Mouse (Mus musculus): ENCODE data around the gene 1700057G04Rik. TPM values are rescaled to one million over a fixed set of nuclear protein-coding genes. Genes with fewer than 3 reads are reported as not detected.
"Not testable (repeated sequence)": the region's sequence is repeated elsewhere in the genome, so short reads cannot be mapped to it uniquely, and the experiment has no call there.

1700057G04Rik gene
- polyA plus RNA-seq, 1 experiment from 2014 or later = not detected

GRCm38 (mm10) chr9:92325936-92326335 is 16.8 kb downstream of the 1700057G04Rik start:
- not testable (repeated sequence) for ATAC-seq (ENCODE audit: insufficient number of reproducible peaks, insufficient read depth, low FRiP score, low TSS enrichment); H3K4me3 ChIP-seq; H3K4me1 ChIP-seq; H3K27me3 ChIP-seq; H3K36me3 ChIP-seq; H3K4me2 ChIP-seq (replicated peaks); H3K9ac ChIP-seq; H3K27ac ChIP-seq; H3K9me3 ChIP-seq
- 51% methylated on average over 9 of the region's 9 CpGs for WGBS

- no peaks in the 10 kb centered on the region for H3K36me3 ChIP-seq
- no peaks in the 10 kb centered on the region for H3K9me3 ChIP-seq
- ATAC-seq (ENCODE audit: insufficient number of reproducible peaks, insufficient read depth, low FRiP score, low TSS enrichment) = no peak
- H3K4me1 ChIP-seq = no peaks in the 10 kb centered on the region
- no peaks in the 10 kb centered on the region for H3K27me3 ChIP-seq
- H3K4me3 ChIP-seq = no peak overlapping the region
- 87% methylated on average over 4 of the region's 4 CpGs for WGBS
- H3K27ac ChIP-seq = no peak overlapping the region
- H3K9ac ChIP-seq = no peak overlapping the region
- no peak overlapping the region for H3K4me2 ChIP-seq (replicated peaks)
Observed at GRCm38 (mm10) chr9:92326813-92327212, 17.6 kb downstream of the 1700057G04Rik start.

- Histone ChIP-seq H3K36me3 (no peaks in the 10 kb centered on the region), H3K27ac (no peak overlapping the region), H3K4me3 (no peak overlapping the region), H3K9me3 (no peaks in the 10 kb centered on the region), H3K9ac (no peak overlapping the region), H3K4me1 (no peaks in the 10 kb centered on the region), H3K27me3 (no peaks in the 10 kb centered on the region), H3K4me2 (replicated peaks) (no peak overlapping the region)
- WGBS = 89% methylated on average over 4 of the region's 4 CpGs
- no peak for ATAC-seq (ENCODE audit: insufficient number of reproducible peaks, insufficient read depth, low FRiP score, low TSS enrichment)
Observed at GRCm38 (mm10) chr9:92331383-92331782, 22.2 kb downstream of the 1700057G04Rik start.

DNA sequence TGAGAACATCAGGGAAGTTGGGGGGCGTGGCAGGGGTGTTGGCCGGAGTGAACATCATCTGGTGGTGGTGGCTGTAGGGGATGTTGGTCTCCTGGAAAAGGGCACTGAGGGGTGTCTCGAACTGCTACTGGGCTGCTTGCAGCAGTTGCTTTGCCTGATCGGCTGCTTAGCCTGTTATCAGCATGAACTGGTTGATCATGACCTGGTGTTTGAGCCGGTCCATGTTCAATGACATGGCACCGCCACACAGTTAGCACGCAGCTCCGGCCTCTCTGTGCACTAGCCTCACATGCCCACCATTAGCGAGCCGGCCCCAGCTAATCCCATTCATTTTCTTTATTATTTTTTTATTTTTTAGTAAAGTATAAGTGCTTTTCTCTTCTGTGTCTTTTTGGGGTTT is 25.7 kb downstream of the 1700057G04Rik start:
- ATAC-seq (ENCODE audit: insufficient number of reproducible peaks, insufficient read depth, low FRiP score, low TSS enrichment) = no peak

GRCm38 (mm10) chr9:92335277-92335818 is 26.2 kb downstream of the 1700057G04Rik start:
- H3K4me2 ChIP-seq (replicated peaks) = no peak overlapping the region
- WGBS = 87% methylated on average over 6 of the region's 6 CpGs
- no peak for ATAC-seq (ENCODE audit: insufficient number of reproducible peaks, insufficient read depth, low FRiP score, low TSS enrichment)
- H3K9me3 ChIP-seq = no peaks in the 10 kb centered on the region
- H3K36me3 ChIP-seq = no peaks in the 10 kb centered on the region
- H3K4me3 ChIP-seq = no peak overlapping the region
- no peaks in the 10 kb centered on the region for H3K4me1 ChIP-seq
- no peak overlapping the region for H3K27ac ChIP-seq
- no peak overlapping the region for H3K9ac ChIP-seq
- H3K27me3 ChIP-seq = no peaks in the 10 kb centered on the region

More for the DNA sequence above, 25.7 kb downstream of the 1700057G04Rik start:
- Histone ChIP-seq H3K9me3 (no peaks in the 10 kb centered on the region), H3K4me2 (replicated peaks) (no peak overlapping the region), H3K4me3 (no peak overlapping the region), H3K27me3 (no peaks in the 10 kb centered on the region), H3K4me1 (no peaks in the 10 kb centered on the region), H3K27ac (no peak overlapping the region), H3K9ac (no peak overlapping the region), H3K36me3 (no peaks in the 10 kb centered on the region)
- WGBS = 95% methylated on average over 10 of the region's 10 CpGs

DNA sequence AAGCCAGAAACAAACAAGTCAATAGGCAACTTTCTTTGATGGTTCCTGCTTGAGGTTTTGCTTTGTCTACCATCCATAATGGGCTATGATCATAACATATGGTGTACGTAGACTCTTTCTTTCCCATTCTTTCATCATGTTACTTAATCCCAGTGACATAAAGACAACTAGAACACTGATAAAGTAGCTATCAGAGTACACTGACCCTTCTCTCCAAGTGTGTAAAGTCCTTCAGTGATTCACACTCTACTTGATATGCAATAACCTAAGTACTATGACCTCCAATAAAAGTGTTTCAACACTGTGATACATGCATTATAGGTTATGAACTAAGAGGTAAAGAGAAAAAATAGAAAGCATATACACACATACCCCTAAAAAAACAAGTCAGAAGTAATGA is 27.9 kb downstream of the 1700057G04Rik start:
- H3K4me2 ChIP-seq (replicated peaks) = no peak overlapping the region
- no peak for ATAC-seq (ENCODE audit: insufficient number of reproducible peaks, insufficient read depth, low FRiP score, low TSS enrichment)
- no peaks in the 10 kb centered on the region for H3K27me3 ChIP-seq
- H3K36me3 ChIP-seq = no peaks in the 10 kb centered on the region
- H3K9ac ChIP-seq = no peak overlapping the region
- H3K4me3 ChIP-seq = no peak overlapping the region
- WGBS = 84% methylated on average over 1 of the region's 1 CpGs
- no peaks in the 10 kb centered on the region for H3K9me3 ChIP-seq
- H3K4me1 ChIP-seq = no peaks in the 10 kb centered on the region
- no peak overlapping the region for H3K27ac ChIP-seq

DNA sequence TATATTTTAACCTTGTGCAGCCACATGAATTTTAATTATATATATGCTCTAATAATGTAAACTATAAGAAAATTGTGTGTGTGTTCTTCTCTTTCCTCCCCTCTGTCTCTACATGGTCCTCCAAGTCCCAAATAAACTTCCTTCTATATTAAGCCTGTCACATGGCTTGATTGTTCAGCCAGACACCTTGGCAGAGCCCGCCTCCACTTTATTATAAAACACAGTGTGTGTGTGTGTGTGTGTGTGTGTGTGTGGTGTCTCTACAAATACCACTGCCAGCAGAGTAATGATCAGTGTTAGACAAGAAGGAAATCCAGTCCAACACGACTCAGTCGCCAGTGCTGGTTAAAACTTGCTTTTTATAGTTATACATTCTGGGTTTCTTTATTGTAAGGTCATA is 28.5 kb downstream of the 1700057G04Rik start:
- H3K9me3 ChIP-seq = no peaks in the 10 kb centered on the region
- no peak overlapping the region for H3K4me2 ChIP-seq (replicated peaks)
- no peak overlapping the region for H3K4me3 ChIP-seq
- no peaks in the 10 kb centered on the region for H3K27me3 ChIP-seq
- WGBS = 80% methylated on average over 3 of the region's 3 CpGs
- no peak for ATAC-seq (ENCODE audit: insufficient number of reproducible peaks, insufficient read depth, low FRiP score, low TSS enrichment)
- H3K27ac ChIP-seq = no peak overlapping the region
- no peaks in the 10 kb centered on the region for H3K4me1 ChIP-seq
- H3K9ac ChIP-seq = no peak overlapping the region
- no peaks in the 10 kb centered on the region for H3K36me3 ChIP-seq

DNA sequence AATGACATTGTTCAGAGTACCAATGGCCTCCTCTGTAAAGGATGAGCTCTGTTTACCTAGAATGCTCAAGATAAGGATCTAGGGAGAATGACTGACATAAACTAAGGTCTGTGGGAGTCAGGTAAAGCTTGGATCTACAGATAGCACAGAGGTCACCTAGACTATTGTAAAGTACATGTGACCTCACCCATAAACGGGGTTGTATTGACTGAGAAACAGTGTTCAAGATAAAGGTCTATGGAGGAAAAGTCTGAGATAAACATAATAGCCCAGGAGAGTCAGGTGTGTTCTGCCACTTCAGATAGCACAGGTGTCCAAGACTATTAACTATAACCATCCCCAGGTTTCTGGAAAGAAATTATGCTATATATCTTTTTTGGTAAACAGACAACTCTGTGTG is 29.8 kb downstream of the 1700057G04Rik start:
- Histone ChIP-seq H3K36me3 (no peaks in the 10 kb centered on the region), H3K4me2 (replicated peaks) (no peak overlapping the region), H3K27ac (no peak overlapping the region), H3K9ac (no peak overlapping the region), H3K4me3 (no peak overlapping the region), H3K9me3 (no peaks in the 10 kb centered on the region), H3K4me1 (no peaks in the 10 kb centered on the region), H3K27me3 (no peaks in the 10 kb centered on the region)
- no peak for ATAC-seq (ENCODE audit: insufficient number of reproducible peaks, insufficient read depth, low FRiP score, low TSS enrichment)
- WGBS = 59% methylated on average over 1 of the region's 1 CpGs

DNA sequence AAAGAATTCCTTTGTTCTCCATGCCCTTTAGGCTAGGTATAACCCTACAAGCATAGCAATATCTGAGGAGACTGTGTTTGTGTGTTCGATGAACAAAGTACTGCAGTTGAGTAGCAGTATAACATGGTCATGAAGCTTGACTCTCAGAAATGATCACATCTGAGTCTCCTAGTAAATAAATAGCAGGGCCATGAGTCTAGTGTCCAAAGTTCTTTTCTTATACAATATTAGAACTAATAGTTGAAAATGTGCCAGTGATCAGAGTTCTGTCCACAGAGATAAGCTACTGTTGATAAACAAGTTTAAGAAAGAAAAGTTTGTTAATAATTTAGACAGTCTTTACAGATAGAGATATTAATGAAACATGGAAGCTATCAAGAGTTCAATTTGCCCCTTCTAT is 42.7 kb downstream of the 1700057G04Rik start:
- H3K9ac ChIP-seq = no peak overlapping the region
- 96% methylated on average over 1 of the region's 1 CpGs for WGBS
- H3K27me3 ChIP-seq = no peaks in the 10 kb centered on the region
- H3K9me3 ChIP-seq = no peaks in the 10 kb centered on the region
- H3K27ac ChIP-seq = no peak overlapping the region
- H3K4me1 ChIP-seq = no peaks in the 10 kb centered on the region
- H3K4me3 ChIP-seq = no peak overlapping the region
- no peak for ATAC-seq (ENCODE audit: insufficient number of reproducible peaks, insufficient read depth, low FRiP score, low TSS enrichment)
- H3K36me3 ChIP-seq = no peaks in the 10 kb centered on the region
- no peak overlapping the region for H3K4me2 ChIP-seq (replicated peaks)

GRCm38 (mm10) chr9:92353306-92353705 is 44.1 kb downstream of the 1700057G04Rik start:
- Histone ChIP-seq H3K36me3 (no peaks in the 10 kb centered on the region), H3K27me3 (no peaks in the 10 kb centered on the region), H3K4me3 (no peak overlapping the region), H3K9ac (no peak overlapping the region), H3K4me1 (no peaks in the 10 kb centered on the region), H3K4me2 (replicated peaks) (no peak overlapping the region), H3K27ac (no peak overlapping the region), H3K9me3 (no peaks in the 10 kb centered on the region)
- 75% methylated on average over 3 of the region's 3 CpGs for WGBS
- ATAC-seq (ENCODE audit: insufficient number of reproducible peaks, insufficient read depth, low FRiP score, low TSS enrichment) = no peak

DNA sequence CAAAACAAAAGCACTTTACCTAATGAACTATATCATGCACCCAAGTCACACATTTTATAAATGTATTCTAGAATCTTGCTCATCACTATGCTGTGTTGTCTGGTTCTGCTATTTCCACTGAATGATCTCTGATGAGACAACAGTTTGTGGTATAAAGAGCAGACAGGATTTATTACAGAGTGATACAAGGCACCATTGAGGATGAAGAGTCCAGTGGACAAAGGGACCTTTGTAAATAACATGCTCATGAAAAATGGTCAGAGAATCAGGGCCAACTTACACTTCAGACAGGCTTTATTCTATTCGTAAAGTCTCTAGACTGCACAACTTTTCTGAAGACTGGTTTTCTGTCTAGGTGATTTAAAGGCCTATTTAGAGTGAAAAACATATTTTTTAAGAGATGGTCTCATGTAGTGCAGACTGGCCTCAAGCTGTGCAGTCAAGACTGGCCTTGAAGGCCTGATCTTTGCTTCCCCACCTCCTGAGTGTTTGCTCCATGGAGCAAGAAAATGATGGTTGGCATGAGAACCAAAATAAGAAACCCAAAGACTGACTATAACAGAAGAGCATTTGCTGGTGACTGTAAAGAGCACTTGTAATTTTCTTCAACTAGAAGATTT is 51.6 kb downstream of the 1700057G04Rik start:
- H3K36me3 ChIP-seq = no peaks in the 10 kb centered on the region
- H3K4me2 ChIP-seq (replicated peaks) = no peak overlapping the region
- no peaks in the 10 kb centered on the region for H3K9me3 ChIP-seq
- no peak overlapping the region for H3K27ac ChIP-seq
- no peak for ATAC-seq (ENCODE audit: insufficient number of reproducible peaks, insufficient read depth, low FRiP score, low TSS enrichment)
- H3K27me3 ChIP-seq = no peaks in the 10 kb centered on the region
- 58% methylated on average over 1 of the region's 1 CpGs for WGBS
- no peak overlapping the region for H3K9ac ChIP-seq
- no peaks in the 10 kb centered on the region for H3K4me1 ChIP-seq
- no peak overlapping the region for H3K4me3 ChIP-seq

DNA sequence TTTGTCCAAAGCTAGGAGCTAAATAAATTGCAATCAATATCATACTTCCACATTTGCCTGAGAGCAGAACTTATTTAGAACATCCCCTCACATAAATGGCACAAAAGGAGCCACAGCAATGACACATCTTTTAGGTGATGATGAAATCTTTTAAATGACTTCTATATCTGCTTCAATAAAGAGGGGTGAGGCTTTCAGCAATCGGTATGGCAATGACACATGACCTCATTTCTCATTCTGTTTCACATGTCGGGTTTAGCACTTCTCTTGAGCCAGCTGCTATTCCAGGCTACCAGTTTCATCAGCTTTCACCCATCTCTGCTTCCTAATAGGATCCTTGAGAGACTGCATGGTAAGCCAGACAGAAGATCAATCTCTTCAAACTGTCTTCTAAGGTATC is 54.3 kb downstream of the 1700057G04Rik start:
- no peaks in the 10 kb centered on the region for H3K27me3 ChIP-seq
- no peak overlapping the region for H3K4me3 ChIP-seq
- no peak for ATAC-seq (ENCODE audit: insufficient number of reproducible peaks, insufficient read depth, low FRiP score, low TSS enrichment)
- no peak overlapping the region for H3K27ac ChIP-seq
- WGBS = 86% methylated on average over 2 of the region's 2 CpGs
- H3K36me3 ChIP-seq = no peaks in the 10 kb centered on the region
- H3K4me1 ChIP-seq = no peaks in the 10 kb centered on the region
- H3K4me2 ChIP-seq (replicated peaks) = no peak overlapping the region
- no peak overlapping the region for H3K9ac ChIP-seq
- H3K9me3 ChIP-seq = no peaks in the 10 kb centered on the region

Data from embryonic facial prominence, embryonic 12.5 days (tissue).